Mouse (Mus musculus) G1E-ER4 (cell line): ENCODE results near the gene Dll1. TPM values are rescaled to one million over a fixed set of nuclear protein-coding genes. Genes with fewer than 3 reads are reported as not detected.

Source experiments
- GATA1 ChIP-seq: IDR thresholded peaks from one replicate; pipeline ENCODE4 v1.8.0; 2012; ENCODE audit warnings: low read length, inconsistent platforms
- polyA plus RNA-seq: library from polyadenylated mRNA; stranded (reverse); fragments of >175 nt; gene quantifications from 2 replicates; pipeline ENCODE4 v1.2.3, GENCODE M21; 2012

The Dll1 gene
- polyA plus RNA-seq, result not detected in 2 replicates

DNA sequence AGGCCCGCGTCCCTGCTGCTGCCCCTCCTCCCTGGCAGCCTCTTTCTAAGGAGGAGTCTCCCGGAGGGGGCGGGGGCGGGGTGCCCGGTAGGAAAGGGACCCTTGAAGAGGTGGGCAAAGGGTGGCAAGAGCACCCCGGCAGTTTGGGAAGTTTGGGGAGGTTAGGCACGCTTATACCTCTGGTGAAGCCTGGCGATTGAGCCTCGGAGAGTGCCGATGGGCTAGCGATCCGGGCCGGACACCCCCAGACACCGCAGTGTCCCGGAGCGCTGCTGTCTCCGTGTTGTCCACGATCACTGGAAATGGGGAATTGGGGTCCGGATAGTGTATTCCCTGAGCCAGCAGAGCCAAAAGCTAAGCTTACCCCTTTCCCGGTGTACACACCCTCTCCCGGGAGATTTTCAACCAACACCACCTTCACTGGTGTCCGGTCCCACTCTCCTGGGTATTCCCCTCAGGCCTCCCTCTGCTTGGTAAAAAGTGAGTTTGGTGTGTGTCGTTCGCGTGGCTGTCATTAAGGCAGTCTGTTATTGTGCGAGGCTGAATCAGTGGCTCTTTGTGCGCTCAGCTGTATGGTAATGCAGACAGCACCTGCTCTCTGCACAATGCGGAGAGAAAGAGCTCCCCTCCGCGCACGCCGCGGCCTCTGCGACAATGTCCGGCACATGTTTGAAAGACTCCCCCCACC lies at the start of gene Dll1:
Dll1 (minus strand) TSS at position 379 of the 688 bp plus-strand sequence.
- no peak for TF ChIP-seq GATA1

DNA sequence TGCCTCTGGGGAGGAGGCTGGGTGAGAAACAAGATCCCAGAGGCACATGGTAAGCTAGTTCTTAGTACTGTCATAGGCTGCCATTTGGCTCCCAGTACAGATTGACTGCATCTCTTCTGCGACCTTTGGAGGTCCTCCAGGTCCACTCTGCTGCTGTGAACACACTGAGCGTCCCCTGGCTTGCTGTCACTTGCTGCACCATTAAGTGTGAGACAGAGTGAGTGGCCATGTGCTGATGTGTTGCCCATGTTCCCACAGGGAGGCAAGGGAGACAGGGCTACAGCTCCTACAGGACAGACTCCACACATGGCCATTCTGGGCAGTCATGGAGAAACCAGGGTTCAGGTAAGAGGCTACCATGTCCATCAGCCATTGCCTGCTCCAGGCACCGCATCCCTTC lies 49.3 kb upstream of the Dll1 start:
- no peak for TF ChIP-seq GATA1

- no peak for TF ChIP-seq GATA1
Observed at GRCm38 (mm10) chr17:15423080-15423765, 46.6 kb upstream of the Dll1 start.

GRCm38 (mm10) chr17:15422666-15423065 lies 46.0 kb upstream of the Dll1 start:
- no peak for TF ChIP-seq GATA1

- no peak for TF ChIP-seq GATA1
Observed at GRCm38 (mm10) chr17:15421446-15421845, 44.8 kb upstream of the Dll1 start.

DNA sequence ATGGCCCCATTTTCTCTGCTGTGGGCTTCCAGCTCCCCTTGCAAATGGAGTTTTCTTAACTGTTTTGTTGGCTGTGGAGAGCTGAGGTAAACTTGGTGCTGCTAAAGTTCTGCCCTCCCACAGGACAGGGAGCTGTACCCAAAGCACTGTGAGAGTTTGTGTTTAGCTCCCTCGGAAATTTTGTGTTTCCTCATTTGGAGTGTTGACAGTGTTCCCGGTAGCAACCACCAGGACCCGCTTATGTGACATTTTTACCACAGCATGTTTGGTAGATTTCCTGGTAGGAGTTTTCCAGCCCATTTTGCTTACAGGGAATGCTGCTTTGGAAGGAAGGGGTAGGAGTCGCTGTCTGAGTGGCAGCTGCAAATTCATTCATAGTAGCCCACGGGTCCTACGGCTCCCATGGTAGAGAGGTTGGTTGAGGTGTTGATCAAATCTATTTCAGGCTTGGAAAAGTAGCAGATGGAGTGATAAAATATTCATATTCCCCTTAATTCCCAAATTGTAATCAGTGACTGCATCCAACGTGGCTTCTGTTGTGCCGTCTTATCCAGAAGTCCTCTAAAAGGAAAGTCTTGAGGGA lies 43.4 kb upstream of the Dll1 start:
- TF ChIP-seq GATA1, result no peak

DNA sequence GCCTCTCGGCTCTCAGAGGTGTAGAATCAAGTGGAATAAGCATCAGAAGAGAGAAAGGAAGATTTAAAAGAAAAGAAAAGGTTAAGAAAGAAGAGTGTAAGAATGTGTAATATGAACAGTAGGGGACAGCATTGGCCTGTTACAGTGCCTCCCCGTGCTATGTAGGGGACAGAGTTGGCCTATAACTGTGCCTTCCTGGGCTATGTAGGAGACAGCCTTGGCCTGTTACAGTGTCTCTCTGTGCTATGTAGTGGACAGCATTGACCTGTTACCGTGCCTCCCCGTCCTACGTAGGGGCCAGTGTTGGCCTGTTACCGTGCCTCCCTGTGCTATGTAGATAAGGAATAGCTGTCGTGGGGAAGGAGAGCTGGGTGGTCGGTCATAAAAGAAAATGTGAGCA lies 42.9 kb upstream of the Dll1 start:
- TF ChIP-seq GATA1, result no peak

- no peak for TF ChIP-seq GATA1
Observed at GRCm38 (mm10) chr17:15416596-15417215, 40.0 kb upstream of the Dll1 start.

DNA sequence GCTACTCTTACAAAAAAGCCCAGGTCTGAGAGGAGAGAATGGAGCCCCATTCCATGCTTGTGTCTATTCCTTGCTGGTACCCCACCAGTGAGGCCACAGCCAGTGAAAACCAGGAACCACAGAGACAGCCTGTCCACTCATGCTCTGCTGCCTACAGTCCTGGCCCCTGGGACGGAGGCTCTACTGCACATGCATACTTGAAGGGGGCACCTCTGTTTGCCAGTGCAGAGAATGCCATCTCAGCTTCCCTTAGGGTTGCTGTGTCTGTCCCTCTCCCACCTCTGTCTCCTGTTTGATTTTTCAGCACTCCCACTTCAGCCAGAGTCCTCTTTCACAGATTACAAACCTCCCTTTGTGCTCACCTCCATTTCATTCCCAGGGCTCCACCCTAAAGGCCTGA lies 34.2 kb upstream of the Dll1 start:
- no peak for TF ChIP-seq GATA1

GRCm38 (mm10) chr17:15409261-15409660 lies 32.6 kb upstream of the Dll1 start:
- TF ChIP-seq GATA1, result no peak

GRCm38 (mm10) chr17:15406576-15406975 lies 29.9 kb upstream of the Dll1 start:
- TF ChIP-seq GATA1, result no peak

GRCm38 (mm10) chr17:15401716-15402115 lies 25.0 kb upstream of the Dll1 start:
- TF ChIP-seq GATA1, result no peak

DNA sequence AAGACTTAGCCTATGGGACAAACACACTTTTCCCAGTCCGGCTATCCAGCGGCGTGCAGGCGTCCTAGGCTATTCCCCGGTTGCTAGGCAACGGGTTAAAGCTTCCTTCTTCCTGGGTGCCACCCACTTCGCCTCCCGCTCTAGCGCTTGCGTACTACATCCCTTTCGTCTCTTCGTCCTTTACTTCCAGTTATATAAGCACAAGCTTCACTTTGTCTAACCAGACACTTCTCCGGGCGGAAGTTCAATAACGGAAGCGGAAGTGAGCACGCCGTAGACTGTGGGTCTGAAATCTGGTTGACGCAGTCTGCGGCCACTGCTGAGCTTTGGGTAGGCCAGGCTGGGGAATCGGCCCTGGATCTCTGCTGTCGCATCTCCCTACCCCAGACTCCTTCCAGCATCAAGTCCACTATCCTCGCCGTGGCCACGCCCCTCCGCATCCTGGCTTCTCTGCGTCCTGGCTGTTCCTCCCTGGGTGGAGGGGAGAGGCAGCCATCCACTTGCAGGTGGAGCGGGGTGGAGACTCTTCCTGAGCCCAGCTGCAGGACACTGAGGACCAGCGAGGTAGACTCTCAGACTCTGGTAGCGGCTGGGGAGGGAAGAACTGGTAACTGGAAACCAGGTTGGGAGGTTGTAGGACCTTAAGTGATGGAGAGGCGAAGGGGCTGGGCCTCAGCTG lies 19.5 kb upstream of the Dll1 start, which contains the start of gene Fam120b:
Fam120b (plus strand) TSS at position 206 of the 679 bp plus-strand sequence.
- no peak for TF ChIP-seq GATA1

DNA sequence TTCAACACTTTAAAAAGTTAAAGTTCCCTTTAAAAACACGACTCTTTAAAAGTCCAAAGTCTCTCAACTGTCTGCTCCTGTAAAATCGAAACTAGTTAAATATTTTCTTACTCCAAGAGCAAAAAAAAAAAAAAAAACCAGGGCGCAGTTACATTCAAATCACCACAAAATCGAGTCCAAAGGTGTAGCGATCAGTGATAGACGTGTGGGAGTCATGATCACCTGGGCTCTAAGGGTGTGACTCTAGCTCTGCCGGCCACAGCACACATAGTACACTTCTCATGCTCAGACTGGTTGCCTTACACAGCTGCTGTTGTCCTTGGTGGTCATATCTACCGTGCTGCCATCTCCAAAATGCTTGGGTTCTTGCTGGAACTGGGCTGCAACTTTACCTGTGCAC lies 12.7 kb upstream of the Dll1 start:
- TF ChIP-seq GATA1, result no peak

- TF ChIP-seq GATA1, result no peak
Observed at GRCm38 (mm10) chr17:15388892-15389291, 12.2 kb upstream of the Dll1 start.

GRCm38 (mm10) chr17:15383360-15383759 lies 6.7 kb upstream of the Dll1 start:
- TF ChIP-seq GATA1, result no peak
